Mouse (Mus musculus) bone marrow macrophage, adult 2 months (primary cell): ENCODE data around the gene Adamts7. TPM values are rescaled to one million over a fixed set of nuclear protein-coding genes. Genes with fewer than 3 reads are reported as not detected.

Experiments
- H3K27ac ChIP-seq: 2 replicates; pipeline ENCODE4 v1.5.1; 2012; ENCODE audit warnings: low read depth, low read length; ENCODE audit not compliant: insufficient read depth
- H3K4me1 ChIP-seq: 2 replicates; pipeline ENCODE4 v1.6.1; 2012; ENCODE audit warnings: low read length; ENCODE audit not compliant: control insufficient read depth, insufficient read depth
- H3K4me3 ChIP-seq: 2 replicates; pipeline ENCODE4 v1.5.1; 2012; ENCODE audit warnings: mild to moderate bottlenecking, low read length, moderate library complexity; ENCODE audit not compliant: insufficient read depth
- CTCF ChIP-seq: IDR thresholded peaks from 2 replicates; pipeline ENCODE4 v1.5.1; 2012; ENCODE audit warnings: low read depth, mild to moderate bottlenecking, low read length, moderate library complexity
- POLR2A ChIP-seq: IDR thresholded peaks from 2 replicates; pipeline ENCODE4 v1.6.1; 2012; ENCODE audit warnings: mild to moderate bottlenecking, low read depth, low read length, borderline replicate concordance
- polyA plus RNA-seq: library from polyadenylated mRNA; stranded (reverse); fragments of >200 nt; gene quantifications from 2 replicates; pipeline ENCODE4 v1.2.4, GENCODE M21; 2012; ENCODE audit not compliant: missing spikeins, insufficient read depth, insufficient read length

Gene Adamts7
- polyA plus RNA-seq: not detected in 2 replicates

DNA sequence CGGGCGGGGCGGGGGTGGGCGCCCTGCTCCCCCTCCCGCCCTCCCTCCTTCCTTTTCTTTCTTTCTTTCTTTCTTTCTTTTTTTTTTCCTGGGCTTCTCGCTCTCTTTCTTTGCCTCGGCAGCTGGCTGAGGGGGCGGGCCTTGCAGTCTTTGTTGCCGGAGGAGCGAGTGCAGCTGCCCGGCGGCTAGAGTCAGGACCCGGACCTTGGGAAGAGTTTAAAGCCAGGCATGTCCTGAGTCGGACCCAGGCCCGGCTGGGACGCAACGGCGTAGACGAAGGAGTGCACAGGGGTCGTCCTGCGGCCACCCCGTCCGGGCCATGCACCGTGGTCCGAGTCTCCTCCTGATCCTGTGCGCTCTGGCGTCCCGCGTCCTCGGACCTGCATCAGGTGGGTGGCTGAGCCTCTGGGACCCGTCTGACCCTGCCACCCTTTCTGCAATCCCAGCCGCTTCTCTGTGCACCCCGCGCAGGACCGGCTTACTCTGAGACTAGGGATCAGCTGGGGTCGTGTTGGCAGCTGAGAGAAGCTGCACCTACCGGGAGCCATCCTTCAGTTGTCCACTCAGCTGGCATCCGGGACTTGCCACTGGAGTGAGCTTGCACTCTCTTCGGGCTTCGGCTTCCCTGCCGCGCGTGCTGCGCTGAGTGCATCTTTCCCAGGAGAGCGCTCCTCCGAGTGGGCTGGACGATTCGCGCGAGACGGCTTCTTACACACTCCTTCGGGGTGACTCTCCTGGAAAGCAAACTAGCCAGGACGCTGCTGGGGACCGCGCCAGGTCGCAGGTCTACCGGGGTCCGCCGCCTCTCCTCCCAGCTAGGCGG, at the start of gene Adamts7:
Gene Adamts7, plus strand, starts transcription at position 144 of the 823 bp plus-strand sequence.
- no peak for TF ChIP-seq CTCF
- H3K4me3 ChIP-seq: peak within 1 kb of the TSS; percentile 67
- no peak within 1 kb of the TSS for H3K27ac ChIP-seq
- H3K4me1 ChIP-seq: no peaks in the 10 kb centered on the region

DNA sequence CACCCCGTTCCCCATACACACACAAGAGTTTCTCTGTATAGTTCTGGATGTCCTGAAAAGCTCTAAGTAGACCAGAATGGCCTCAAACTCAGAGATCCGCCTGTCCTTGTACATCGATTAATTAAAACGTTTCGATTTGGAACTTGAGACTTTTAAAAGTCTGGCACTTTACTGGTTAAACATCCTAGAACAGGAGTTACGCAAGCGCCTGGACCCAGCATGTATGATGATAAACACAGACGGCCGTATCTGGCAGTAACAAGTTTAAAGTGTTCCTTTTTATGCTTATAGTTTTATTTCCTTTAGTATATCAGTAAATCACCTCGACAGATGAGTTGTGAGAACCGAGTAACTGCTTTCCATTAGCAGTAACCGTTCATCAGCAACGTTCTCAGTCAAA, 49.7 kb upstream of the Adamts7 start:
- H3K4me3 ChIP-seq: peak overlapping the region; percentile 87
- H3K4me1 ChIP-seq: peaks cover 28% of the 10 kb centered on the region
- H3K27ac ChIP-seq: peak overlapping the region; percentile 97
- TF ChIP-seq CTCF (no peak), POLR2A (no peak)

DNA sequence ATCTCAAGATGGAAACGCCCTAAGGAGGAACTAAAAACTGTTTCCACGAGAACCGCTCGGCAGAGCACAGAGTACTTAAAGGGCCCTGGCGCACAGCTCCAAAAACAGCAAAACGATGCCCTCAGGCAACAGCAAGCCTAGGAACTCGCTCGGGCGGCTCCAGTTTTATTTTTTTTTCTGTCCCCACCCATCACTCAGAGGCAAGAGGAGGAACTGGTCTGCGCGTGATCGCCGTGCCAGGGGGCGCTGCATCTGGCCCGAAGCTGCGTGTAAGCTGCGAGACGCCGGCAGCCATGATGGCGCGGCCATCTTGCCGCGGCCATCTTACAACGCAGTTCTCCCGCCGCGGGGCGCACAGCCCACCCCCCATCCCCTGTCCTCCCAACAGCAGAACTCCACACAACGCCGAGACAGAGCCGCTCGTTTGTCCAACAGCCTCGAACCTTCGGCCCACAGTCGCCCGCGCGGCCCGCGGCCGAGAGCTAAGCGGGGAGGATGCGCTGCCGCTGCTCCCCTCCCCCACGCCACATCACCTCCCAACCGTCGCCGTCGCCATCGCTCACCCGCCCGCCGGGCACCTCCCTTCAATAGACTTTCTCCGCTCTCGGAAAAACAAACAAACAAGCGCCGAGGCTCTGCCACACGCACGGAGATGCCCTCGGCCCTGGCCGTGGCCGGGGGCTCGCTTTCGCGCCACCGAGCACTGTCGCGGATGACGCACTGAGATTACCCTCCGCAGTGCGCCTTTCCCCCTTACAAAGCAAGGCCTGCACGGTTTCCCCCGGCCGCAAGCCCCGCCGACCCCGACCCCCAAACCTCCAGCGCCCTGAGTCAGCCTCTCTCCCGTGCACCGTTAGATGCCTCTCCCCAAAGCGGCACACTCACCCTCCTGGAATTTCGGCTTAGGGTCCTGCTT, 49.0 kb upstream of the Adamts7 start:
- Histone ChIP-seq H3K4me3 (peak overlapping the region; percentile 87), H3K27ac (peak overlapping the region; percentile 97), H3K4me1 (peaks cover 24% of the 10 kb centered on the region)
- TF ChIP-seq CTCF (peak; percentile 24; the same call in 1 of the 2 replicates), POLR2A (no peak)

DNA sequence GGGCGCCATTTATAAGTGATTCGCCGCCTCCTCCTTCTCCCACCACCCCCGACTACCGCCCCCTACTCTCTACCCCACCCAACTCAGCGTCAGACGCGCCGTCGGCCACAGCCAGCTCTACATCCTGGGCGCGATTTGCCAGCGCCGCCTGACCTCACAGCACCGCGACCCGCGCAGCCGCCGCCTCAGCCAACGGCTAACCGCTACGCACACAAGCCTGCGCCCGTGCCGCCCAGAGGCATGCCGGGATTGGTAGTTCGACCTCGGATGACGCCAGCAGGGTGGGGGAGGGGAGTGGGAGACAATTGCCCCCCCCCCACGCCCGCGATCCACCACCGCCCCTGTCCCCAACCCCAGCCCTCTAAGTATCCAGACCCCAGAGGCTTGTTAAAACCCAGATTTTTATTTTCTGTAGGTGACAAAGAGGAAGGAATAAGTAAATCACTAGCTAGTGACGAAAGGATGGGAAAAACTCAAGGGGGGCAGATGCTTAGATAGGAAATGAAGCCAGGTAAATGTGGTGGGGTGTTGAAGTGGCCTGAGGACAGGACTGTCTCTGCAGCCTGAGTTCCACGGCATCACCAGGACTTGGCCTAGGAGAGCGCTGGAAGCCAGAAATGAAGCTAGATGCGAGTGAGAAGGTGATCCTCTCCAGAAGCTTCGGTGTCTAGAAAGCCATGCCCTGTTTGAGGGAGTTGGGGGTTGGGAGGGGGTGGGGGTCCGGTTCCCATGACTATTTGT, 48.1 kb upstream of the Adamts7 start, which contains the start of gene Morf4l1:
Gene Morf4l1, minus strand, starts transcription at position 208 of the 741 bp plus-strand sequence.
- Histone ChIP-seq H3K4me1 (peaks cover 17% of the 10 kb centered on the region), H3K4me3 (peak within 1 kb of the TSS; percentile 87), H3K27ac (peak within 1 kb of the TSS; percentile 97)
- TF ChIP-seq CTCF (no peak), POLR2A (no peak)

DNA sequence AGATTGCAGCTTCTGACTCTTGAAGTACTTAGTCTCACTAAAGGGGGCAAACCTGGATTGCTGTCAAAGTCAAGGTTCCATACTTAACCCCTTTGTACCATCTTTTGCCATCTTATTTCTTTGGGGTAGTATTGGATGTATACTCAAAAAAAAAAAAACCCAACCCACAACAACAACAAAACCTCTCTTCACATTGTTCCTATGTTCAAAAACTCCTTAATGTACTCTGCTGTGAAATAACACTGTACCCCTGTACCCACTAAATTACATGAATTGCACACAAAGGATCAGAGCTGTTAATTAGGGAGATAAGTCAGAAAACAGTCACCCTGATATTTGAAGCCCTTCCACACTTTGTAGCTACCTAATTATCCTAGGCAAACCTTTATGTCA, 47.6 kb upstream of the Adamts7 start:
- Histone ChIP-seq H3K27ac (no peak overlapping the region), H3K4me3 (peak overlapping the region; percentile 45; the same call in 1 of the 2 replicates), H3K4me1 (peaks cover 13% of the 10 kb centered on the region)
- no peak for TF ChIP-seq CTCF
- TF ChIP-seq POLR2A: no peak

DNA sequence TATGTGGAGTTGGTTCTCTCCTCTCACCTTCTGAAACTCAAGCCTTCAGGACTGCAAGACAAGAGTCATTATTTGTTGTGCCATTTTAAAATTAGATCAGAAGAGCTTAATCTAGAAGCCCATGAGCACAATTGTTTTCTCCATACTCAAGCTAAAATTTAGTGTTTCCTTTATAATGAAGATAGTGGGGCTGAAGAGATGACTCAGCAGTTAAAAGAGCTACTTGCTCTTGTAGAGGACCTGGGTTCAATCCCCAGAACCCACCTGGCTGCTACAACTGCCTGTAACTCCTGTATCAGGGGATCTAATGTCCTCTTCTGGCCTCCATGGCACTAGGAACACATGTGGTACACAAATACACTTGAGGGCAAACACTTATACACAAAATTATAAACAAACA, 45.6 kb upstream of the Adamts7 start:
- no peak overlapping the region for H3K4me3 ChIP-seq
- no peak overlapping the region for H3K27ac ChIP-seq
- TF ChIP-seq CTCF (no peak), POLR2A (no peak)
- H3K4me1 ChIP-seq: peaks cover 2% of the 10 kb centered on the region; the same call in 1 of the 2 replicates

DNA sequence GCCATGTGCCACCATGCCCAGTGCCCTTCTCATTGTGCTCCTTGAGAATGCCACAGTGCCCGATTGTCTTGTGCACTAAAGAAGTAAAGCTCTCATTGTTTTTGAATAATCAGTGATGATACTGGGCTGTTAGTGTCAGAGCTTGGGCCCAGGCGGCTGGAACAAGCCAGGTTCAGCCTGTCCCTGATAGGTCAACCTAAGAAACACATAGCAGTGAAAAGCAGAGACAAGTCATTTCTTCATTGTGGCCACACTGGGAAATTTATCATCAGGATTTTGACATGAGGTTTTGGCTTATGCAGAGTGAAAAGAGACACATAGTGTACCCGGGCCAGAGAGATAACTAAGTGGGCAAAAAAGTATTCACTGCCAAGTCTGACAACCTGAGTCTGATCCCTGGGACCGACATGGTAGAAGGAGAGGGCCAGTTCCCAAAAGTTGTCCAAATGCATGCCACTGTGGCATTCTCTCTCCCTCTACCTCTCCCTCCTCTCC, 40.6 kb upstream of the Adamts7 start:
- Histone ChIP-seq H3K4me3 (no peak overlapping the region), H3K27ac (no peak overlapping the region), H3K4me1 (peaks cover 5% of the 10 kb centered on the region)
- TF ChIP-seq POLR2A (no peak), CTCF (no peak)

DNA sequence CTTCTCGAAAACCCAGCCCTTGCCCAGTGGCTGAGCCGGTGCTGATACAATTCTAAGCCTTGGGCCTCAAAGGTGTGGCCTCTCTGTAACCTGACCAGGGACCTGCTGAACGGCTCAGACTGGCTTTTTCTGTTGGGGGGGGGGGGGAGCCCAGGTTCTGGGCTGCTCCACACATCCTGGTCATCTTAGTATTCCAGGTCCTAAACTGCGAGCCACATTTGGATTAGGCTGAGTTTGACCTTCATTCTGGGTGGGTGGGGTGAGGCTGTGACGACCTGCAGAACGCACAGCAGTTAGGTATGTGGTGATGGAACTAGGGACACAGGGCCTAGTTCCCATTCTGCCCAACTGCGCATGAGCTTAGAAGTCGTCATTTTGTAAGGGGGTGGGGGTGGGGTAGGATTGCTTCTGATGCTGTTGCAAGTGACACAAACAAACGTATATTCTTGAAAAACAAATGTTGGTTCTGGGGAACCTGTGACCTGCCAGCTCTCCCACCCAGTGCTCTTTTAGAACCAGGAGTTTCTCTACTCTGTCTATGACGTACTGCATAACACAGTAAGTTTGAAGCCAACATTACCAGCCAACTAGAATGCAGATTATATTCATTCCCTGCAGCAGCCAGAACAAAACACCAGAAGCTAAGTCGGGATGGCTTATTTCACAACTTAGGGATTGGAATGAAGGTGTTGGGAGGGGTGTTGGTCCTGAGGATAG, 38.6 kb upstream of the Adamts7 start:
- no peak overlapping the region for H3K27ac ChIP-seq
- no peak overlapping the region for H3K4me3 ChIP-seq
- TF ChIP-seq CTCF (no peak), POLR2A (no peak)
- peaks cover 5% of the 10 kb centered on the region for H3K4me1 ChIP-seq
